Mouse (Mus musculus) stomach, postnatal 0 days (tissue): ENCODE results near the gene Stk10. TPM values are rescaled to one million over a fixed set of nuclear protein-coding genes. Genes with fewer than 3 reads are reported as not detected.

Experiments
- ATAC-seq: fragments of 200-750 bp; cut with Nextera tagmentation; 2 replicates; pipeline ENCODE4 v1.8.0; 2017; ENCODE audit not compliant: low FRiP score, low TSS enrichment
- DNase-seq: peaks from one replicate; pipeline ENCODE4 v3.0.0-alpha.2; 2016; ENCODE audit warnings: low spot score
- H3K27ac ChIP-seq: fragments of 300-500 bp; sonication (generic); replicated peaks from 2 replicates; pipeline ENCODE4 v1.5.1; 2014; ENCODE audit warnings: mild to moderate bottlenecking, control low read depth
- H3K27me3 ChIP-seq: fragments of 300-500 bp; sonication (generic); 2 replicates; pipeline ENCODE4 v1.6.1; 2014; ENCODE audit warnings: low read length; ENCODE audit not compliant: control insufficient read depth, insufficient read depth
- H3K36me3 ChIP-seq: fragments of 300-500 bp; sonication (generic); 2 replicates; pipeline ENCODE4 v1.6.1; 2014; ENCODE audit warnings: low read length, mixed read lengths; ENCODE audit not compliant: control insufficient read depth, insufficient read depth
- H3K4me1 ChIP-seq: fragments of 300-500 bp; sonication (generic); replicated peaks from 2 replicates; pipeline ENCODE4 v1.6.1; 2014; ENCODE audit warnings: antibody characterized with exemption; ENCODE audit not compliant: control insufficient read depth, insufficient read depth
- H3K4me2 ChIP-seq: fragments of 300-500 bp; sonication (generic); replicated peaks from 2 replicates; pipeline ENCODE4 v1.6.1; 2014; ENCODE audit warnings: low read depth, mild to moderate bottlenecking, control low read depth, moderate library complexity
- H3K4me3 ChIP-seq: fragments of 300-500 bp; sonication (generic); 2 replicates; pipeline ENCODE4 v1.5.1; 2014; ENCODE audit warnings: low read depth, low read length, control low read depth
- H3K9ac ChIP-seq: fragments of 300-500 bp; sonication (generic); 2 replicates; pipeline ENCODE4 v1.6.1; 2014; ENCODE audit warnings: mild to moderate bottlenecking, low read length, control low read depth, mixed read lengths
- H3K9me3 ChIP-seq: fragments of 300-500 bp; sonication (generic); 2 replicates; pipeline ENCODE4 v1.6.1; 2016; ENCODE audit warnings: low read length; ENCODE audit not compliant: control insufficient read depth
- CTCF ChIP-seq: IDR thresholded peaks from 2 replicates; pipeline ENCODE4 v1.5.1; 2016; ENCODE audit warnings: antibody characterized with exemption, low read depth, mild to moderate bottlenecking, moderate library complexity
- EP300 ChIP-seq: optimal IDR thresholded peaks from 2 replicates; pipeline ENCODE3; 2016; ENCODE audit warnings: antibody characterized with exemption
- WGBS: fragments of 180-500 bp; shearing (Covaris S2); extraction: QIAGEN DNeasy Blood & Tissue Kit; methylation state at CpG from one replicate; pipeline ENCODE4 v1.1.7; 2014; 5-methylcytosine and 5-hydroxymethylcytosine counted together
- polyA plus RNA-seq: library from polyadenylated mRNA; unstranded; fragments of >200 nt; fragmentation: Nextera tagmentation; extraction: Ambion mirVana; gene quantifications from 2 replicates; pipeline ENCODE4 v1.2.1, GENCODE M21; 2015

Gene Stk10
- polyA plus RNA-seq, 1 experiment from 2014 or later, result 1.1 TPM

DNA sequence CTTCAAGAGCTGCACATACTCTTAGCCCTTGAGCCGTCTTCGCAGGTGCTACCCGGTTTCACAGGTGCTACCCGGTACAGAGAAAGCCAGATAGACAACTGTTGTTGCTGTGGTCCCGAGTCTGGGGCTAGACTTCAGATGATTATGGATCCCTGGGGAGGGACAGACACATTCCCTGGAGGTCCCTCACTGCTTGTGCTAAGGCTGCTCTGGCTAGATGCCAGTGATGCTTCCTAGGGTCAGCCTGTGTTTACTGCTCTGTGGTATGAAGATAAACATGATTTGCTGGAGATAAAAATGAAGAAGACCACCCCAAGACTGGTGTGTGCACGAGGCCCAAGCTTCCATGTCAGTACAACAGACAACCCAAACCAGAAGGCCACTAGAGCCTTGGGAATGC lies 10.9 kb downstream of the Stk10 start:
- H3K9ac ChIP-seq, result no peak overlapping the region
- H3K9me3 ChIP-seq, result no peaks in the 10 kb centered on the region
- no peaks in the 10 kb centered on the region; the same call in 1 of the 2 replicates for H3K4me1 ChIP-seq
- ATAC-seq (no peak), DNase-seq (no peak)
- H3K36me3 ChIP-seq, result no peaks in the 10 kb centered on the region
- no peak overlapping the region for H3K4me2 ChIP-seq
- H3K27me3 ChIP-seq, result no peaks in the 10 kb centered on the region
- H3K4me3 ChIP-seq, result no peak overlapping the region
- H3K27ac ChIP-seq, result no peak overlapping the region
- WGBS, result 78% methylated on average over 6 of the region's 6 CpGs
- TF ChIP-seq CTCF (no peak), EP300 (no peak)

DNA sequence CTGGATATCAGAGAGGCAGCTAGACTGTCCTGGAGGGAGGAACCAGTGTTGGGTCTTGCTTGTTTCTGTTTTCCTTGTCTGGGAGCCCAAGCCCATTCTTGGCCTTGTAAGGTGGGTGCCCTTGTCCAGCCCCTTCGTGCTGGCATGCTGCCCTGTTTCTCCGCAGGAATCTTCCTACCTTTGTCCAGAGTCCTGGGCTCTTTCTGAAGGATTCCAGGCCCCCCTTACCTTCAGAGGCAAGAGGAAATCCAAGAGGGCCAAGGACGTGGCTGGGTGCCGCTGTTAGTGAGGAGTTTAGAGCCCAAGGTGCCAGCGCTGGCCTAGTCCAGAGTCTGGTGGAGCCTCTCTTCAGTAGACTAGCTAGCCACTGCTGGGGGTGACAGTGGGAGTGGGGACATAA lies 11.4 kb downstream of the Stk10 start:
- H3K9ac ChIP-seq, result no peak overlapping the region
- ATAC-seq, result no peak
- H3K9me3 ChIP-seq, result no peaks in the 10 kb centered on the region
- no peak for TF ChIP-seq EP300
- TF ChIP-seq CTCF, result no peak
- WGBS, result 92% methylated on average over 5 of the region's 5 CpGs
- H3K27ac ChIP-seq, result no peak overlapping the region
- H3K27me3 ChIP-seq, result no peaks in the 10 kb centered on the region
- no peak overlapping the region for H3K4me3 ChIP-seq
- no peaks in the 10 kb centered on the region; the same call in 1 of the 2 replicates for H3K4me1 ChIP-seq
- DNase-seq, result no peak
- no peaks in the 10 kb centered on the region for H3K36me3 ChIP-seq
- no peak overlapping the region for H3K4me2 ChIP-seq

DNA sequence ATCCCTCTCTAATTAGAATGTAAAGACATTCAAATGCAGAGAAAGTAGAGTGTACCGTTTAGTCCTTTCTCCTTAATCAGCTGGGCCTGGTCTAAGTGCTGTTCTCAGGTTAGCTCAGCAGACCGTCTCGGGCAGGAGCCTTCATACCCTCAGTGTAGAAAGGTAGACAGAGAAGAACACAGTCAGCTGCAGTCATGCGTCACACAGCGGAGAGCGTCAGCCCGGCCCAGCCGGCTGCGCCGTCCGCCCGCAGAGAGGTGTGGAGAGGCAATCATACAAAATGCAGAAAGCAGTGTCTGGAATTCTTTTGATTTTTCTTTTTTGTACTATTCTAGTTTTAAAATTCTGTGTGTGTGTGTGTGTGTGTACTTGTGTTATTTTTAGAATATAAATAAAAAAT lies 12.5 kb downstream of the Stk10 start:
- Histone ChIP-seq H3K4me3 (no peak overlapping the region), H3K9me3 (no peaks in the 10 kb centered on the region), H3K9ac (no peak overlapping the region), H3K36me3 (no peaks in the 10 kb centered on the region), H3K4me1 (no peaks in the 10 kb centered on the region; the same call in 1 of the 2 replicates), H3K27ac (no peak overlapping the region), H3K27me3 (no peaks in the 10 kb centered on the region), H3K4me2 (no peak overlapping the region)
- no peak for ATAC-seq
- WGBS, result 84% methylated on average over 12 of the region's 12 CpGs
- TF ChIP-seq CTCF (no peak), EP300 (no peak)
- DNase-seq, result no peak

DNA sequence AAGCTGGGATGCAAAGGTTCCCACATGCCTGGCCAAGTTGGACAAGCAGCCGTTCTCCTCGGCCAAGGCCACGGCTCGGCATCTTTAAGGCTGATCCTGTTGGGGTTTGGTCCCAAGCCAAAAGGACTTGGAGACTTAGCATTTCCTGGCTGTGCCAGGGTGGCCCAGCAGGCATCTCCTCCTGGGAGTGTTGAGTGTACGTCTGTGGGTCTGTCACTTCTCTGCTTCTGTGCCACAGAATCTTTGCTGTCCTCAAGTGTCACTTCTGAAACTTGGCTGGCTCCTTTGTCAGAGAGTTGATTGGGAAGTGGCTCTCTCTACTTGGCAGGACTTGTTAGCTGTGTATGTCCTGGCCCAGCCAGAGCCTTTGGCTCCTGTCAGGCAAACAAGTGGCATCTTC lies 13.4 kb downstream of the Stk10 start:
- Histone ChIP-seq H3K4me1 (peaks cover 2% of the 10 kb centered on the region; the same call in 1 of the 2 replicates), H3K9me3 (no peaks in the 10 kb centered on the region), H3K27ac (no peak overlapping the region), H3K4me2 (no peak overlapping the region), H3K36me3 (no peaks in the 10 kb centered on the region), H3K4me3 (no peak overlapping the region), H3K27me3 (no peaks in the 10 kb centered on the region), H3K9ac (no peak overlapping the region)
- TF ChIP-seq EP300, result no peak
- no peak for TF ChIP-seq CTCF
- no peak for ATAC-seq
- DNase-seq, result no peak
- WGBS, result 38% methylated on average over 5 of the region's 5 CpGs

DNA sequence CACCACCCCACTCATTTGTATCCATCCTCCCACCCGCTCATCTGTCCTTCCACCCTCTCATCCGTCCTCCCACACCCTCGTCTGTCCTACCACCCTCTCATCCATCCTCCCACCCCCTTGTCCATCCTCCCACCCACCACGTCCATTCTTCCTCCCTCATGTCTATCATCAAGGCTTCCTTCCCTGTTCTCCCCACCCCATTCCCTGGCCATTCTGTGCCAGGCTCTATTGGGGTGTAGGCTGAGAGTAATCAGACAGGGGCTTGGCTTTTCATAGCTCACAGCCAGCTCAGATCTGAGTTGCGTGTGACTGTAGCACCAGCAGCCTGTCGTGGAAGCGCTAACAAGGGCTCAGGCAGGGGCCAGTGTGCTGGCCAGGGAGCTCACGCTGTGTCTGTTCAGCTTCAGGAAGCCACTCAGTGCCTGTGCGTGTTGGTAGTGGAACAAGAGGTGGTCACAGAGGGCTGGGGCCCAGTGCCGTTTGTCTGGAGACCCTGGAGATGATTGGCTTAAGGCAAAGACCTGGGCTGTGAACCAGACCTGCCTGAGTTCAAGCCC lies 14.4 kb downstream of the Stk10 start:
- no peak overlapping the region for H3K4me3 ChIP-seq
- ATAC-seq (no peak), DNase-seq (no peak)
- H3K4me2 ChIP-seq, result no peak overlapping the region
- no peaks in the 10 kb centered on the region for H3K27me3 ChIP-seq
- no peak overlapping the region for H3K27ac ChIP-seq
- 76% methylated on average over 10 of the region's 10 CpGs for WGBS
- no peaks in the 10 kb centered on the region for H3K36me3 ChIP-seq
- no peak overlapping the region for H3K9ac ChIP-seq
- TF ChIP-seq CTCF, result no peak
- TF ChIP-seq EP300, result no peak
- peaks cover 2% of the 10 kb centered on the region; the same call in 1 of the 2 replicates for H3K4me1 ChIP-seq
- no peaks in the 10 kb centered on the region for H3K9me3 ChIP-seq

DNA sequence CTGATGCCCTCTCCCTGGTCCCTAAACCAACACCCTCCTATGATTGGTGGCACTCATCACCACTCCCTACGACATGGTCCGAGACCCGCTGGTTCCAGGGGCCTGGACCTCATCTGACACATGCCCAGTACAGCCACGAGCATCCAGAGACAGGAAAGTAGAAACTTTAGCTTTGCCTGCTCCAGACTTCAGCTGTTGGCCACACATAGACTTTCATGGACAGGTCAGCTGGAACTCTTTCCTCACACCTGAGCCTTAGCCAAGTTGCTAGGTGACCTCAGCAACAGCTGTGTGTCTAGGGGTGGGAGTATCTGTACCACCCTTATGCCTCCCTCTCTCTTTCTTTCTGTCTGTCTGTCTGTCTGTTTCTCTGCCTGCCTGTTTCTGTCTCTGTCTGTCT lies 15.1 kb downstream of the Stk10 start:
- WGBS, result 75% methylated on average over 4 of the region's 4 CpGs

More for the DNA sequence above, 15.1 kb downstream of the Stk10 start:
- Histone ChIP-seq H3K4me1 (peaks cover 2% of the 10 kb centered on the region; the same call in 1 of the 2 replicates), H3K4me2 (no peak overlapping the region), H3K36me3 (no peaks in the 10 kb centered on the region), H3K9ac (no peak overlapping the region), H3K9me3 (no peaks in the 10 kb centered on the region), H3K4me3 (no peak overlapping the region), H3K27me3 (no peaks in the 10 kb centered on the region), H3K27ac (no peak overlapping the region)
- no peak for TF ChIP-seq CTCF
- DNase-seq (no peak), ATAC-seq (no peak)
